In the genomic region with DNA sequence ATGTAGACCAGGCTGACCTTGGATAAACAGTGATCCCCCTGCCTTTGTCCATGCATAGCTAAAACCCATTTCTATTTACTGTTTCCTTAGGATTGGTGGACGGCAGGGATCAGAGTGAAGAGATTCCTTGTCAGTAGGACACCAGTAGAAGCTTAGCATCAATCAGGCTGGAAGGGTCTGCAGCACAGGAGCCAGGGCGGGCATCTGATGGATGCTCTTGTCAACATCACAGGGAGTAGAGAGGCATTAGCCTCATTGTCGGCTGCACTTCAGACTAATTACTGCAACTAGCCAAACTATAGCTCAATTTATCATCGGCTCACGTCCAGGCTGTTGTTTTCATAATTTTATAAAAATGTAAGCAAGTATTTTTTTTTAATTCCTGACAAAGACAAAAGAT, we compare ENCODE assay signal across 23 mouse cellular contexts. TPM values are rescaled to one million over a fixed set of nuclear protein-coding genes. Genes with fewer than 3 reads are reported as not detected.
A peak's percentile ranks its signal among the peaks of the same experiment; 100 is the strongest.
DNase-seq lines count a peak whose midpoint lies in the region; ATAC-seq lines count a peak whose summit lies in the region.
"Had no signal": no experiment of that assay in that cellular context is flagged by ENCODE, and none has a peak within 500 bp of the region (broad histone marks: within the 10 kb centered on the region; RNA-seq: fewer than 3 reads in every experiment).

No protein-coding gene starts in this region.

- no peaks in the 10 kb centered on the region for H3K36me3 ChIP-seq in heart, embryonic 10.5 days
- H3K36me3 ChIP-seq in hindbrain, embryonic 15.5 days = no peaks in the 10 kb centered on the region
- no peaks in the 10 kb centered on the region for H3K36me3 ChIP-seq in hindbrain, embryonic 12.5 days
- H3K36me3 ChIP-seq in hindbrain, embryonic 16.5 days (ENCODE audit: control insufficient read depth, insufficient read depth, low read length) = no peaks in the 10 kb centered on the region
- no peaks in the 10 kb centered on the region for H3K36me3 ChIP-seq in hindbrain, embryonic 10.5 days
- H3K36me3 ChIP-seq: G1E had no signal

- ATAC-seq in hindbrain, embryonic 15.5 days (ENCODE audit: low FRiP score, low read depth) = peak; percentile 52; the same call in 1 of the 2 replicates
- no peak for ATAC-seq in hindbrain, embryonic 12.5 days (ENCODE audit: low FRiP score)
- peak; percentile 38; the same call in 1 of the 2 replicates for ATAC-seq in hindbrain, embryonic 16.5 days
- ATAC-seq: activated CD4-positive, CD25-positive, alpha-beta regulatory T cell, adult 4 months; CD4-positive, CD25-positive, alpha-beta regulatory T cell, adult 4 months; Patski had no signal

- H3K4me2 ChIP-seq in hindbrain, embryonic 15.5 days = no peak overlapping the region
- H3K4me2 ChIP-seq in hindbrain, embryonic 12.5 days (replicated peaks) = no peak overlapping the region
- H3K4me2 ChIP-seq in hindbrain, embryonic 16.5 days (ENCODE audit: low read length) = no peak overlapping the region

- H3K9ac ChIP-seq in hindbrain, embryonic 15.5 days = no peak overlapping the region
- no peak overlapping the region for H3K9ac ChIP-seq in hindbrain, embryonic 12.5 days
- no peak overlapping the region for H3K9ac ChIP-seq in hindbrain, embryonic 16.5 days (ENCODE audit: low read depth, low read length)

- DNase-seq in heart, embryonic 10.5 days (ENCODE audit: low spot score) = peak; percentile 61
- DNase-seq in heart, adult 8-10 months (ENCODE audit: low spot score) = no peak
- no peak for DNase-seq in hindbrain, embryonic 10.5 days (ENCODE audit: low spot score)
- DNase-seq: adrenal gland, adult 2 months; adrenal gland, adult 8-10 months; adrenal gland, postnatal 10 days; adrenal gland, postnatal 14 days; adrenal gland, postnatal 25 days; adrenal gland, postnatal 36 days; B cell, adult 2 months; cerebellum, adult 11 months; cerebellum, adult 11-12 months; cerebellum, adult 18-20 months had no signal

- H3K4me3 ChIP-seq in heart, embryonic 10.5 days = no peak overlapping the region
- H3K4me3 ChIP-seq in hindbrain, embryonic 15.5 days = no peak overlapping the region
- H3K4me3 ChIP-seq in hindbrain, embryonic 12.5 days = no peak overlapping the region
- no peak overlapping the region for H3K4me3 ChIP-seq in hindbrain, embryonic 16.5 days (ENCODE audit: low read length)
- no peak overlapping the region for H3K4me3 ChIP-seq in hindbrain, embryonic 10.5 days

- H3K4me1 ChIP-seq in heart, embryonic 10.5 days = no peaks in the 10 kb centered on the region; the same call in 1 of the 2 replicates
- H3K4me1 ChIP-seq in hindbrain, embryonic 15.5 days (replicated peaks) = peaks cover 12% of the 10 kb centered on the region
- peaks cover 5% of the 10 kb centered on the region for H3K4me1 ChIP-seq in hindbrain, embryonic 12.5 days
- peaks cover 7% of the 10 kb centered on the region for H3K4me1 ChIP-seq in hindbrain, embryonic 16.5 days (ENCODE audit: control insufficient read depth, insufficient read depth, low read depth, low read length)
- peaks cover 9% of the 10 kb centered on the region; the same call in 1 of the 2 replicates for H3K4me1 ChIP-seq in hindbrain, embryonic 10.5 days (replicated peaks)

- no peaks in the 10 kb centered on the region for H3K27me3 ChIP-seq in heart, embryonic 10.5 days (ENCODE audit: insufficient read depth, poor library complexity, severe bottlenecking)
- H3K27me3 ChIP-seq in hindbrain, embryonic 15.5 days = no peaks in the 10 kb centered on the region
- no peaks in the 10 kb centered on the region for H3K27me3 ChIP-seq in hindbrain, embryonic 12.5 days
- no peaks in the 10 kb centered on the region for H3K27me3 ChIP-seq in hindbrain, embryonic 16.5 days (replicated peaks; ENCODE audit: control insufficient read depth, insufficient read depth, low read length)
- no peaks in the 10 kb centered on the region for H3K27me3 ChIP-seq in hindbrain, embryonic 10.5 days (ENCODE audit: insufficient read depth, poor library complexity, severe bottlenecking)
- H3K27me3 ChIP-seq: CH12.LX, Patski had no signal

- WGBS in heart, embryonic 10.5 days = 64% methylated on average over 5 of the region's 5 CpGs
- WGBS in hindbrain, embryonic 15.5 days = 61% methylated on average over 5 of the region's 5 CpGs
- WGBS in hindbrain, embryonic 12.5 days = 55% methylated on average over 5 of the region's 5 CpGs
- 63% methylated on average over 5 of the region's 5 CpGs for WGBS in hindbrain, embryonic 16.5 days
- 81% methylated on average over 5 of the region's 5 CpGs for WGBS in hindbrain, embryonic 10.5 days

- no peaks in the 10 kb centered on the region for H3K9me3 ChIP-seq in heart, embryonic 10.5 days
- H3K9me3 ChIP-seq in hindbrain, embryonic 15.5 days = no peaks in the 10 kb centered on the region
- H3K9me3 ChIP-seq in hindbrain, embryonic 12.5 days (replicated peaks) = no peaks in the 10 kb centered on the region
- H3K9me3 ChIP-seq in hindbrain, embryonic 16.5 days (ENCODE audit: control insufficient read depth, low read length) = no peaks in the 10 kb centered on the region
- H3K9me3 ChIP-seq in hindbrain, embryonic 10.5 days = no peaks in the 10 kb centered on the region

- H3K27ac ChIP-seq in heart, embryonic 10.5 days = no peak overlapping the region
- no peak overlapping the region for H3K27ac ChIP-seq in hindbrain, embryonic 15.5 days (replicated peaks)
- no peak overlapping the region for H3K27ac ChIP-seq in hindbrain, embryonic 12.5 days
- H3K27ac ChIP-seq in hindbrain, embryonic 16.5 days (ENCODE audit: low read depth, low read length) = no peak overlapping the region
- H3K27ac ChIP-seq in hindbrain, embryonic 10.5 days = no peak overlapping the region

RNA-seq across cellular contexts. Expression of gene Rbm8a2, which starts 21.7 kb away (rescaled TPM):
- 0.34 and 0.72 TPM in 2 replicates for polyA plus RNA-seq in heart, embryonic 10.5 days (2016; fragmentation: Nextera tagmentation; extraction: Ambion mirVana)
- total RNA-seq in heart, adult 8-10 months (2022) = not detected
- polyA plus RNA-seq in hindbrain, embryonic 15.5 days (2015; fragmentation: Nextera tagmentation; extraction: Ambion mirVana) = 0.40 and 0.73 TPM in 2 replicates
- polyA plus RNA-seq in hindbrain, embryonic 12.5 days (2016; fragmentation: Nextera tagmentation; extraction: Ambion mirVana) = 0.74 and 1.6 TPM in 2 replicates
- 0.66 and 1.3 TPM in 2 replicates for polyA plus RNA-seq in hindbrain, embryonic 16.5 days (2015; fragmentation: Nextera tagmentation; extraction: Ambion mirVana)
- polyA plus RNA-seq in hindbrain, embryonic 10.5 days (2016; fragmentation: Nextera tagmentation; extraction: Ambion mirVana) = 0.63 and 0.73 TPM in 2 replicates
- total RNA-seq: adrenal gland, adult 18-20 months; adrenal gland, adult 2 months; adrenal gland, postnatal 10 days; adrenal gland, postnatal 14 days; adrenal gland, postnatal 25 days; adrenal gland, postnatal 36 days; adrenal gland, postnatal 4 days had no signal
- polyA plus RNA-seq: adrenal gland, adult 2 months had no signal
